Mouse (Mus musculus) spleen, adult 2 months (tissue): ENCODE data around the gene Zyg11b. TPM values are rescaled to one million over a fixed set of nuclear protein-coding genes. Genes with fewer than 3 reads are reported as not detected.

ENCODE experiments used
- DNase-seq, 2 experiments: peaks; one replicate each; pipeline versions ENCODE4 v3.0.0 to v3.0.0-alpha.2; 2012 to 2021; ENCODE audit warnings: low spot score in 2 of 2, low read depth in 1 of 2
- H3K27ac ChIP-seq: fragments of 200-500 bp; 2 replicates; pipeline ENCODE4 v1.5.1; 2012; ENCODE audit warnings: low read length, inconsistent platforms; ENCODE audit not compliant: insufficient read depth
- H3K27me3 ChIP-seq: fragments of 200-500 bp; 2 replicates; pipeline ENCODE4 v1.6.1; 2012; ENCODE audit warnings: mild to moderate bottlenecking, moderate library complexity, low read length, inconsistent platforms; ENCODE audit not compliant: control insufficient read depth, insufficient read depth
- H3K36me3 ChIP-seq: fragments of 200-500 bp; 2 replicates; pipeline ENCODE4 v1.6.1; 2012; ENCODE audit warnings: mild to moderate bottlenecking, low read length, inconsistent platforms; ENCODE audit not compliant: control insufficient read depth, insufficient read depth
- H3K4me1 ChIP-seq: fragments of 200-500 bp; 2 replicates; pipeline ENCODE4 v1.6.1; 2011; ENCODE audit warnings: inconsistent platforms; ENCODE audit not compliant: control insufficient read depth, insufficient read depth, insufficient read length
- H3K4me3 ChIP-seq: fragments of 200-500 bp; 2 replicates; pipeline ENCODE4 v1.5.1; 2011; ENCODE audit warnings: mild to moderate bottlenecking, inconsistent platforms; ENCODE audit not compliant: insufficient read depth, insufficient read length; ENCODE audit errors: extremely low read depth
- CTCF ChIP-seq: fragments of 200-500 bp; IDR thresholded peaks from 2 replicates; pipeline ENCODE4 v1.5.1; 2011; ENCODE audit warnings: mild to moderate bottlenecking, inconsistent platforms; ENCODE audit not compliant: insufficient read depth, insufficient read length, insufficient replicate concordance; ENCODE audit errors: extremely low read depth
- POLR2A ChIP-seq: fragments of 200-500 bp; IDR thresholded peaks from 2 replicates; pipeline ENCODE4 v1.6.1; 2011; ENCODE audit warnings: low read depth, low read length, inconsistent platforms
- WGBS: fragments of 180-500 bp; shearing (Covaris S2); methylation state at CpG from one replicate; pipeline ENCODE4 v1.1.7; 2018; 5-methylcytosine and 5-hydroxymethylcytosine counted together
- polyA plus RNA-seq: library from polyadenylated mRNA; depleted of rRNA; stranded (reverse); fragments of >200 nt; gene quantifications from 2 replicates; pipeline ENCODE4 v1.2.3, GENCODE M21; 2012

Gene Zyg11b
- polyA plus RNA-seq, 1 experiment, result 4.3 TPM

DNA sequence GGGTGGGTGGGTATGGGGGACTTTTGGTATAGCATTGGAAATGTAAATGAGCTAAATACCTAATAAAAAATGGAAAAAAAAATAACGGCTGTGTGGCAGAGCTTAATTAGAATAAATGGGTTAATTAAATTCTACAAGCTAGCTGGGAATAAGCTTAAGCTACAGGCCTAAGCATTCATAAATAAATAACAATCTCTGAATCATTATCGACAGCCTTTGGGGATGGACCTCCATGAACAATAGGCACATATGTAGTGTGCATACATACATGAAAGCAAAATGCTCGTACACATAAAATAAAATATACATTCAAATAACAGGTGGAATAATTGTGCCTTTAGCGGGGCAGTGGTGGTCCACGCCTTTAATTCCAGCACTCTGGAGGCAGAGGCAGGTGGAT is 78.4 kb downstream of the Zyg11b start:
- 89% methylated on average over 5 of the region's 5 CpGs for WGBS
- TF ChIP-seq CTCF (no peak), POLR2A (no peak)
- Histone ChIP-seq H3K36me3 (no peaks in the 10 kb centered on the region), H3K27ac (no peak overlapping the region), H3K4me3 (no peak overlapping the region), H3K4me1 (peaks cover 4% of the 10 kb centered on the region), H3K27me3 (peaks cover 5% of the 10 kb centered on the region)
- DNase-seq, result no peak

DNA sequence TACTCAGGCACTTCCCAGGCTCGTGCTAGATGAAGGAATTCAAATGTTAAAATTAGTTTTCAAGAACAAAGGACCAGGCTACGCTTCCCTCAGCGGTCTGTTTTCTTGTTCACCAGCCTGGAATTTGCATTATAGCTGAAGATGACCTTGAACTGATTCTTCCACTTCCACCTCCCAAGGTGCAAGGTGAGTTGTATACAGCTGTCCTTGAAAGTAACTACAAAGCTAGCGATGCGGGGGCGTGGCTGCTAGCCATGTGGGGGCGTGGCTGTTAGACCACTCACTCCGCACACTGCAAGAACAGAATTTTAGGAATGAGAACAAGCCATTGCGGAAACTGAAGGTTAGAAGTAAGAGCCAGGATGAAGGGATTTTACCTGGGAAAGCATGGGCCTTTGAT is 81.9 kb downstream of the Zyg11b start:
- TF ChIP-seq CTCF (no peak), POLR2A (no peak)
- Histone ChIP-seq H3K4me3 (no peak overlapping the region), H3K36me3 (no peaks in the 10 kb centered on the region), H3K27me3 (peaks cover 9% of the 10 kb centered on the region), H3K27ac (no peak overlapping the region), H3K4me1 (peaks cover 8% of the 10 kb centered on the region)
- 45% methylated on average over 9 of the region's 9 CpGs for WGBS
- no peak for DNase-seq

DNA sequence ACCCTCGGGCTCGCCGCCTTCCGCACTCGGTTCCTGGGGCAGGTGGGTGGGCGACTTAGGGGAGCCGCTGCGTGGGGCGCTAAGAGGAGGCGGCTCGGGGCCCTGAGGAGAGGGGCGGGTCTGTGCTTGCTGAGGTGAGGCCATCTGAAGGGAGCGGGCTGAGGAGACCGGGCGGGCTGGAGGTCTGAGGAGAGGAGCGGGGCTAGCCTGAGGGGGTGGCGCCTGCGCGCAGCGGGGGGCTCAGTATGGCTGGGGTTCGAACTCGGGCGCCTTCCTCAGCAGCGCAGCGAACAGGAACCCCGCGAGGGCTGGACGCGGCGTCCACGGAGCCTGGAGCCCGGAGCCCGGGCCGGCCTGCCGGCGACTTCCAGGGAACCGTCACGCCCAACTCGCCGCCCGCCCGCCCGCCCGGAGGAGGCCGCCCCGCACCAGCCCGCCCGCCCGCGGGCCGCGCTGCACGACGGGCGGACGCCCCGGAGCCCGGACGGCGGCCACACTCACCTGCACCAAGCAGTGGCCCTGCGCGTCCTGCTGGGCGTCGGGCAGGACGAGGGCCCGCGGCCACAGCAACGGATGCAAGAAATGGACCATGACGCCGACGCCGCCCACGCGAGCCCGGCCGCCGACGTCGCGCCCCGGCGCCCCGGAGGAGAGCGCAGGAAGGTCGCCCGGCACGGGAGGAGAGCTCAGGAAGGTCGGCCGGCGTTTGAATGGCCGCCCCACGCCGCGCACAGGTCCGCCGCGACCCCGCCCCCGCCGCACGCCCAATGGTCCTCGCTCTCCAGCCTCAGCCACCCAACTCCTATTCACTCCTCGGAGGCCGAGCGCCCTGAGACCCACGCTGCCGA is 83.3 kb downstream of the Zyg11b start, which contains the start of gene Zyg11a:
Gene Zyg11a, minus strand, starts transcription at position 717 of the 848 bp plus-strand sequence.
- no peak within 1 kb of the TSS for H3K27ac ChIP-seq
- H3K4me1 ChIP-seq, result peaks cover 8% of the 10 kb centered on the region
- no peaks in the 10 kb centered on the region for H3K36me3 ChIP-seq
- peak within 1 kb of the TSS; percentile 30; the same call in 1 of the 2 replicates for H3K4me3 ChIP-seq
- peak in 1 of 2 experiments; percentile 6 for DNase-seq
- TF ChIP-seq POLR2A (no peak), CTCF (no peak)
- H3K27me3 ChIP-seq, result peaks cover 9% of the 10 kb centered on the region
- 8% methylated on average over 95 of the region's 107 CpGs for WGBS

DNA sequence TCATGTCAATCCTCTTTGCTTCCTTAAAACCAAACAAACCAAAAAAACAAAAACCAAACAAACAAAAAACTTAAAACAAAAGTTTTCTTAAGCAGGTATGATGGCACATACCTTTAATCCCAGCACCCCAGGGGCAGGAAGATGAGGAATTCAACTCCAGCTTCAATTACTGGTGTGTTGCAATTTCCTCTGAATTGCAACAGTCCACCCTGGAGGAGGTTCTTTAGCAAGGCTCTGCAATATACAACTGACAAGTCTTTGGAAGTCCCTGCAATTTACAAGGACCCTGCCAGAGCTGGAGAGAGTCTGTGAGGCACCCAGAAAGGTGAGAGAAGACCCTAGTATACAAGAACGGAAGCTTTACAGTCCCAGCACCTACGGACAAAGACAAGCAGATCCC is 87.9 kb downstream of the Zyg11b start:
- Histone ChIP-seq H3K4me3 (no peak overlapping the region), H3K27ac (no peak overlapping the region), H3K27me3 (peaks cover 9% of the 10 kb centered on the region), H3K4me1 (peaks cover 8% of the 10 kb centered on the region), H3K36me3 (no peaks in the 10 kb centered on the region)
- TF ChIP-seq CTCF, result no peak
- no peak for TF ChIP-seq POLR2A
- DNase-seq, result no peak
- 91% methylated on average over 2 of the region's 2 CpGs for WGBS

DNA sequence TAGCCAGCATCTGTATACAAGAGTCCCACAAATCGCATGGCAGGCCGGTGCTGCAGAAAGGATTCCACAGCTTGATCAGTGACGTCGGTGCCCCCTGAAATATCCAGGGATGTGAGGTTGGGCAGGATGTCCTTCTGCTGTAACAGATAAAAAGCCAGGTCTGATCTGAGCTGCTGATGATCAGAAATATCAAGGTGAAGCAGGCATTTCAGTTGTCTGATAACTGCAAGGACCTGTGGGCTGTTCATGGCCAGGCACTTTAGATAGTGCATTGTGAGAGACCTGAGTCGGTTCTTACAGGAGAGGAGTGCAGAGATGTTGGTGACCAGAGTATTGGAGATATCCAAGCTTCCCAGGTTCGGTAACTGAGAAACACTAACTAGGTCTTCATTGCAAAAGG is 96.3 kb downstream of the Zyg11b start:
- Histone ChIP-seq H3K27me3 (no peaks in the 10 kb centered on the region), H3K36me3 (no peaks in the 10 kb centered on the region), H3K4me1 (no peaks in the 10 kb centered on the region), H3K27ac (no peak overlapping the region), H3K4me3 (no peak overlapping the region)
- DNase-seq, result no peak
- TF ChIP-seq CTCF (no peak), POLR2A (no peak)
- WGBS, result 92% methylated on average over 6 of the region's 6 CpGs

DNA sequence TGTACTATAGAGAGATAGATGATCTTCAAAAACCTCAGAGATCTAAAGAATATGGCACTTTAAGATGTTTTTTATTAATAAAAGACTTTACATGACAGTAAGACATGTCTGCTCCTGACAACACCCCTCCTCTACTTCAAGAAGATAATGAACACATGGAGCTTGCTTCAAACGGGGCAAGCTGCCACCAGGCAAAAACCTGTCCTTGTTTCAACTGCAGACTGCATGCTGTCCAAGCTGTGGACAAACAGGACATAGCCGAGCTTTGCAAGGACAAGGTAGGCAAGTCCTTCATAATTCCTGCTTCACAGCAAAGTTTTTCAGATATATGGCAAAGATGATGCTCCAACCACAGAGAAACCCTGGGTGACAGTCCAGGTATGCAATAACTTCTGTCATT is 101.7 kb downstream of the Zyg11b start:
- Histone ChIP-seq H3K27me3 (no peaks in the 10 kb centered on the region), H3K4me3 (no peak overlapping the region), H3K36me3 (no peaks in the 10 kb centered on the region), H3K4me1 (no peaks in the 10 kb centered on the region), H3K27ac (no peak overlapping the region)
- no peak for DNase-seq
- TF ChIP-seq POLR2A, result no peak
- TF ChIP-seq CTCF, result no peak
- 72% methylated on average over 2 of the region's 2 CpGs for WGBS

DNA sequence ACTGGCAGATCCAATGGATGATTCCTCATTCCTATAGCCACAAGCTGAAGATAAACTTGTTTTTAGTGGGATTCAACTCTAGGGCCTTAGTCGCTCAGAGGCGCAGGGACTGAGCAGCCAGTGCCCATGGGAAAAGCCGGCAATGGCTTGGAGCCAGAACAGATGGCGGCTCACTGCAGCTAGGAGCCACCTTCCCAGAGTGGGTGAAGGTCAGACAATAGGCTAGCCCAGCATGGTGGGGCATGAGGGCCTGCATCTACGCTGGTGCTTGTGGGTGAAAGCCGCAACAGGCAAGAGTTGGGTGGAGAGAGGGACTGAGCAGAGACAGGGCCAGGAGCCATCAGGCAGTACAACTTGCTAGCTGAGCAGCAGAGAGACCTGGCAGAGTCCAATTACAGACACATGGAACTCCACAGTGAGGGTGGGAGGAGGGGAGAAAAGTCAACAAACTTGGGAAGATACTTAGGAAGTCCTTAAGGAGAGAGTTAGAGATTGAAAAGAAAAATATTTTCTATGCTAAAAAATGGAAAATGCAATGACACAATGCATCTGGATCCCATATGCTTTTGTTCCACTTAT is 104.5 kb downstream of the Zyg11b start:
- TF ChIP-seq CTCF (no peak), POLR2A (no peak)
- 90% methylated on average over 6 of the region's 6 CpGs for WGBS
- Histone ChIP-seq H3K27ac (no peak overlapping the region), H3K27me3 (no peaks in the 10 kb centered on the region), H3K4me1 (no peaks in the 10 kb centered on the region), H3K36me3 (no peaks in the 10 kb centered on the region), H3K4me3 (no peak overlapping the region)
- no peak for DNase-seq
